Mouse (Mus musculus) cerebellum, postnatal 25 days (tissue): ENCODE data around the gene Padi1.

Experiments used
- DNase-seq, 2 experiments: peaks; one replicate each; pipeline ENCODE4 v3.0.0; 2021; ENCODE audit warnings: mixed read lengths in 2 of 2

Gene Padi1

DNA sequence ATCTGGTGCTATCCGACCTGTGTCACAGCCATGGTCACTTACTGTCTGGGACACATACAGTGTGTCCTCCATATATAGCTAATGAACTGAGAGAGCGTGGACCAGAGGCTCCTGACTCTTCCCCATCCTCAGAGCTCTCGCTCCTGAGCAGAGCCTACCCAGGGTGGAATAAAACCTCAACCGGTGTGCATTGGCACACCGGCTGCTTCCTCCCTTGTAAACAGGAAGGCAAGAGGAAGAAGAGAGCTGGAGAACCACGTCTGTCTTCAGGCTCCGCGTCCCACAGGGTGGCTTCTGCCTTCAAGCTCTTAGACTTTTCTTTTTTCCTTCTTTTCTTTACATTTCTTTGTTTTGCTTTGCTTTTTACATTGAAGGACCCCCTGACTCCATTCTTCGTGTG lies 62.8 kb downstream of the Padi1 start:
- no peak for DNase-seq

DNA sequence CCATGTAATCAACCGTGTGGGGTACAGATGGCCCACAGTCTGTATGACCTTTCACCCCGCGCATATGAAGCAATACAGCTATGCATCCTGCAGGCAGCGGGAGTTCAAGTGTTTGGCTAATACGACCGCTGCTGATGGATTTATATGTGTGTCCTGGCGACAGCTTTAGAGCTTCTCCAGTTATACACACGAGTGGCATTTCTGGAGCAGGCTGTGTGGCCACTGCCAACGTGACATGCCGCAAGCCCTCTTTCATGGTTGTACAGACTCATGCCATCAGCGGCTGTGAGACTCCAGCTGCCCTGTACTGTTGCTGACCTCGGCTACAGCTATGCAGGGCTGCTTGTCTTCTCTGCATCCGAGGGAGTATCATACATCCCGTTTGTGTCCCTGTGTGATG lies 65.1 kb downstream of the Padi1 start:
- DNase-seq, result no peak

DNA sequence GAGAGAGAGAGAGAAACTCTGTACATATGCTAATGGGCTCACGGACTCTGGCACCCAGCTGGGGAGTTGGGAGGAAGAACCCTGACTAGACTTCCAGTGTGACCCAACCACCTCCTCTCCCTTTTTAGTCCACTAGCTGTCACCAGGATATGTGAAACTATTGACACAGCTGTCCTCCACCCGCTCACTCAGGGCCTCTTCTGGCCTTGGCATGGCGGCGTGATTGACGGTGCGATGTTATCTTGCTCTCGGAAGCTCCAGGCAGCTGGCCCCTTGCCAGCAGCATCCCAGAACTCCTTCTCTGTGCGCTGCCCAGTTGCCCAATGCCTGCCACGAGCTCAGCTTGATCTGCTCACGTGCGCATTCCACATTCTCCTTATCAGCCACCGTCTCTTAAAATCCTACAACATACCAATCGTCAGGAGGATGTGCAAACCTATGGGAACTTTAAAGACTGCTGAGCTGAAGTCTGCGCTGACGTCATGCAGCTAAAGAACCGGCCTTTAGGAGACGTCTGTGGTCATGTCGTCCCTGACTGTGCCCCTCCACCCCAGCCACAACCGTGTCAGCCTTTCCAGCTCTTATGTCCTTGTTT lies 65.7 kb downstream of the Padi1 start:
- peak; percentile 14 to 28 for DNase-seq

DNA sequence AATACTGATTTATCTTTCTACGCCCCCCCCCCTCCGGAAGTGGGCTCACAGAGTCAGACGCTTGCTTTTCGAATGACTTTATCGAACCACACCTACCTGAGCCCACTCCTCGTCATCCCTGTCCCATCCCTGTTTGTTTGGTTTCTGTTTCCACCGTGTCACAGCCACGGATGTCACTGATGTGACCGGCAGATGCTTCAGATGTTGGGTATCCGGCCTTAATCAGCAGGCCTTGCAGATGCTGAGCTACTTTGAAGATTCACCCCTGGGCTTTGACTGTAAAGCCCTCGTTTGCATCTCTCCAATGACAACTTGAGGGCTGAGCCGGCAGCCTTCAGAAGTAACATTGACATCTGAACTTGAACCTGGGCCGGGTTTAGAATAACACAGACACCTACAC lies 69.0 kb downstream of the Padi1 start:
- DNase-seq, result no peak

DNA sequence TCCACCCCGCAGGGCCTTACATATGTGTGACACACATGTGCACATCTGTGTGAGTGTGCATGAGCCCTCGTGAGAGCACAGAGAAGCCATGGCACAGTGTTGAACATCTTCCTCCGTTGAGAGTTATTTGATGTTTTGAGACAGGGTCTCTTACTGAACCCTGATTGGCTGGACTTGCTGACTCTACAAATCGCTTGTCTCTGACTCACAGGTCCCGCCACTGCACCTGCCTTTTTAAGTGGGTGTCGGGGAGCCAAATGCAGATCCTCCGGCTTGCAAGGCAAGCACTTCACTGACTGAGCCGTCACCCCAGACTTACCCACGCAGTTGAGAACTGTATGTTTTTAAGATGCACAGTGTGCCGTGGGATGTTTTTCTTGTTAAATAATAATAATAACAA lies 69.7 kb downstream of the Padi1 start:
- DNase-seq, result no peak

DNA sequence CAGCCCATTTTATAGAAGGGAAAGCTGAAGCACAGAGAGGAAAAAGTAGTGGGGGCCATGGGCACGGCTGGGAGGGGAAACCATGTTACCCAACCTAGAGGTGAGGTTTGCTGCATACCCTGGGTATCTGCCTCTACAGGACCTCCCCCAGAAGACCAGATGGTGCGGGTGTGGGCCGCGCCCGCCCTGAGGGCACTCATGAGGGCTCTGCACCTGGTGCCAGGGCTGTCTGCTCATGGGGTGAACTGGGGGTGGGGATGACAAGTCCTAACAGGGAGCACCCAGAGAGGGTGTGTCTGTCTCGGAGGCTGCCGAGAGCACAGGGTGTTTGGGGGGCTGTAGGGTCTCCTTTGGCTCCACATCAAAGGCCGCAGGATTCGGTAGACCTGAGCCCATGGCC lies 70.7 kb downstream of the Padi1 start:
- DNase-seq, result no peak

DNA sequence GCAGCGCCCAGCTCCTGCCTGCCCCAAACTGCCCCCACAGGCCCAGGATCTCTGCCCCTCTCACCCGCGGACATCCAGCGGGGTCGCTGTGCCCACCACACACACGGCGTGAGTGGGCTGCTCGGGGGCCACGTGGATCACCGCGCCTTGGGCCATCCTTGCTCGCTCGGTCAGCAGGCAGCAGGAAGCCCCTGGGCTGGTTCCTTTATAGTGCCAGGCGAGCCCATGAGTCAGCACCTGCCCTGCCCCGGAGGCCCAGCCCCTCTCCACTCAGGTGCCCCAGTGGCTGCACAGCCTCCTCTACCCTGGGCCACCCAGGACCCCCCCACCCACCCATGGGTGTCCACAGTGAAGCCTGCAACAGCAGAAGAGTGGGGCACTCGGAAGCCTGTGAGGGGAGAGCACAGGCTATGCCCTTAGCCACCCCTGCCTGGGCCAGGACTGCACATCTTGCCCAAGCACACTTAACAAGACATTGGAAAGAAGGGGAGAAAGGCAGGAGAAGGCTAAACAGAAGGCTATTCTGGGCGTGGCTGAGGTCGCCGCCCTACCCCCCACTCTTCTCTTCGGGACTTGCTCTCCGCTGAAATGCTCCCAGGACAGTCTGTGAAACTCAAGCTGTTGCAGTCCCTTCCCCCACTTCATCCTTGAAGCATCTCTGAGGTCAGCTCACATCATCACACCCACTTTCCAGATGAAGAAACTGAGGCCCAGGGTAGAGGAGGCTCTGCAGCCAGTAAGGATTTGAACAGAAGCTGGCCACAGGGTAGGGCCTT lies 71.4 kb downstream of the Padi1 start, which contains the start of gene Padi4:
Gene Padi4, minus strand, starts transcription at position 212 of the 776 bp plus-strand sequence.
- DNase-seq, result no peak

DNA sequence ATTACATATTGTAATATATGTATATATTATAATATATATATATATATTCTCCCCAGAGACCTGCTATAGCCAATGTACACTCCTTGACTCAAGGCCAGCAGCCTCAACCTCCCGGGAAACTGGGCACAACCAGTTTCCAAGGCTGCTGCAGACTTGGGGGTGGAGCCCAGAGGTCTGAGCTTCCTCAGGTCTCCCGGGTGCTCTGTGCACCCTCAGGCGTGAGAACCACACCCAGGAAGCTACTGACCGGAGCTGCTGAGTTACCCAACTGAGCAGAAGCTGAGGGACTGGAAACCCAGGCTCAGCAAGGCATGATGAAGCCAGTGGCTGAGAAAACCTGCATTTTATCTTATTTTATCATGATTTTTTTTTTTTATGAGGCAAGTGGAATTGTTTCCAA lies 74.5 kb downstream of the Padi1 start:
- DNase-seq, result no peak

DNA sequence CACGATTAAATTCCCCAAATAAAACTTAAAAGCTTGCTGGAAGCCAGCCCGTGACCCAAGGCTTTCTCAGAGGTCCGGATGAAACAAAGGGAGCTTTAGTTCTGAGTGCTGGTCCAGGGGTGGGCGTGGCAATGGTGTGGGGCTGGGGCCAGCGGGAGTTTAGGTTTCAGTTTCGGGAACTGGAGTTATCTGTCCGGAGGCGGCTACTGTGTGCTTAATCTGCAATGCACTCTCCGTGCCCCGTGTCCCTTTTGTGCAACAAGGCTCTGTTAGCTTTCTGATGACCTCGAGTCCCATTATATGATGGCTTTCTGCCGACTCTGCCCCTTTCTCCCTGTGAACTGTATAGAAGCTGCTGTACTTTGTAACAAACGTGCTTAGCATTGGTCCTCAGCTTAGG lies 75.1 kb downstream of the Padi1 start:
- DNase-seq, result peak in 1 of 2 experiments; percentile 9

DNA sequence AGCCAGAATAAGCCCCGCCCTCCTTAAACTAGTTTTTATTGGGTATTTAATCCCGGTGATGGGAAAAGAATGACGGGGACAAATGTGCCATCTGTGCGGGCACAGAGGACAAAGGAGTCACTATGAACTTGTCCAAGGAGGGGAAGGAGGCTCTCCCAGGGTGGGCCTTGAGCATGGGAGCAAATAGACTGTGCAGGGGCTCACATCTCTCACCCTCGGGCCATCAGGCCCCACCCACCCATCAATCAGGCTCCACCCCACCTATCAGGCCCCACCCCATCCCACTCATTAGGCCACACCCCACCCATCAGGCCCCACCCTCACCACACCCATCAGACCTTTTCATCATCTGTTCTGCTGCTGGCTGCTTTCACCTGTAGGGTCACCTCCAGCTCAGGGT lies 76.6 kb downstream of the Padi1 start:
- no peak for DNase-seq

DNA sequence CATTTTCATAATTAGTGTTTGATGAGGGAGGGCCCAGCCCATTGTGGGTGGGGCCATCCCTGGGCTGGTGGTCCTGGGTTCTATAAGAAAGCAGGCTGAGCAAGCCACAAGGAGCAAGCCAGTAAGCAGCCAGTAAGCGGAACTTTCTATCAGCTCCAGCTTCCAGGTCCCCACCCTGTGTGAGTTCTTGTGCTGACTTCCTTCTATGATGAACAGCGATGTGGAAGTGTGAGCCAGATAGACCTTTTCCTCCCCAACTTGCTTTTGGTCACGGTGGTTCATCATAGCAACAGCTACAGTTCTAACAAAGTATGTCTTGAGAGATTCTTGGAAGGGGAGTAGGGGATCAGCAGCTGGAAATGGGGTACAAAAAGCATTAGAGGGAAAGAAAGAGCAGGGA lies 79.6 kb downstream of the Padi1 start:
- no peak for DNase-seq

DNA sequence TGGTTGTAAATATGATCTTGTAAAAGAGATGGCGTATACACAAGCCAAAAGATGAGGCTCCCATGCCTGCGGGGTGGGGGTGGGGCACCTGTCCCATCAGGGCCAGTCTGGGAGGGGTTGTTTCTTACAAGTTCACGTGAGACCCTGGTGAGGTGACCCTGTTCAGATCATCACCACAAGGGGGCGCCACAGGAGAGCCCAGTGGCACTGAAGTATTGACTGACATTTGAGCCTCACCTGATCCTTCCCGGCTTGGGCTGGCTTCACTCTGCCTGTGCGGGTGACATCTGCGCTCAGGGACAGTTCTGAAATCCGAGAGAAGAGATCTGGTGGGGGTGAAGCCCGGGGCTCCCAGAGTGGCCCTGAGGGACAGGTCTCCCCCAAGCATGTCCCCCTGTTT lies 82.4 kb downstream of the Padi1 start:
- peak; percentile 22 to 59 for DNase-seq
